Mouse (Mus musculus) layer of hippocampus, postnatal 10 days (tissue): Measurements from ENCODE around the gene Eps15l1. TPM values are rescaled to one million over a fixed set of nuclear protein-coding genes. Genes with fewer than 3 reads are reported as not detected.

Source experiments
- DNase-seq, 2 experiments: peaks; one replicate each; pipeline ENCODE4 v3.0.0; 2021; ENCODE audit warnings: low spot score in 2 of 2
- total RNA-seq, 2 experiments: library from RNA; stranded (reverse); gene quantifications; 2 replicates each; pipeline ENCODE4 v1.2.3; 2021

Gene Eps15l1
- total RNA-seq, 2 experiments from 2014 or later = 73.3 to 73.5 TPM

- no peak for DNase-seq
These were observed 6.0 kb downstream of the Eps15l1 start for GRCm38 (mm10) chr8:72415252-72415651.

- DNase-seq = no peak
These were observed 7.4 kb downstream of the Eps15l1 start for GRCm38 (mm10) chr8:72413839-72414238.

DNA sequence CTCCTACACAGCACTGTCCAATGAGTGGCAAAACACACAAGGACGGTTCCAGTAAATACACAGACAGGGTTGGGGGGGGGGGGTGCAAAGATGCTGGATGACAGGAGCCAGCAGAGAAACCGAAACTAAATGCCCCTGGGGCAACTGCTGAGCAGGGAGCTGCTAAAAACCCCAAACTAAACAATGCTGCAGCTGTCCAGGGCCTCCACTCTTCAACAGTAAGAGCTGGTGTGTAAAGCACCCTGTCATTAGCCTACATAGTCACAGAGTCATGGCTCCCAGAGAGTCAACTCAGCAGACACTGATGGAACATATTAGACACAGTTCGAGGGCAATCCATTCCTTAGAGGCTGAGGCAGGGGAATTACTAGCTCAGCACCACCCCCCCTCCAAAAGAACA, 11.8 kb downstream of the Eps15l1 start:
- no peak for DNase-seq

- DNase-seq = no peak
These were observed 13.4 kb downstream of the Eps15l1 start for GRCm38 (mm10) chr8:72407878-72408277.

GRCm38 (mm10) chr8:72402981-72403380, 18.3 kb downstream of the Eps15l1 start:
- no peak for DNase-seq

DNA sequence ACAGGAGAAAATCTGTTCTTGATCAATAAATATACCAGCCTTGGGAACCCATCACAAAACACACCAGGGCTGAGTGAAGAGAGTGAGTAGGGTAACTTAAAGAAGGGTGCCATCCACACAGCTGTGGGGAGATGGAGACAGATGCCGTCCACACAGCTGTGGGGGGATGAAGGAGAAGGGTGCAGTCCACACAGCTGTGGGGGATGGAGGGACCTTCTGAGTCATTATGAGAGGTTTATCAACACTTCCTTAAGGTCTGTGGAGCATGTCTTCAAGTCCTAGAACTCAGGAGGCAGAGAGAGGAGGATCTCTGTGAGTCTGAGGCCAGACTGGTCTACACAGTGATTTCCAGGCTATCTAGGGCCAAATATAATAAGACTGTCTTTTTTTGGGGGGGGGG, 19.9 kb downstream of the Eps15l1 start:
- DNase-seq = no peak

DNA sequence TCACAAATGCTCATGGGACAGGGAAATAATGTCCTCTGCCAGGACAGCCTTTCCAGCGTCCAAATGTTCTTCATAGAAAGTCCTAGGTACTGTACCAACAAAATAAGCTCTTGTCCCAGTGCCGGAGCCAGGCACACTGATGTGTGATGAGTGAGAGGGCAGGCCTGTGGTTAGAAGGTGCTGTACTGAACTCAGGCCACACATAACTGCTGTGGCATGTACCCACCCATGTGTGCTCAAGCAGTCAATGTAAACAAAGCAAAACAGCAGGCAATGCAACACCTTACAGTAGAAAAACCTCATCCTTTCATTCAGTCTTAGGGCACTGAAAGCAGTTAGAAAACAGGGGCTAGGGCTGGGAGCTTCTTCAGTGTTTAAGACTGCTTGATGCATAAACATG, 35.5 kb downstream of the Eps15l1 start:
- no peak for DNase-seq

DNA sequence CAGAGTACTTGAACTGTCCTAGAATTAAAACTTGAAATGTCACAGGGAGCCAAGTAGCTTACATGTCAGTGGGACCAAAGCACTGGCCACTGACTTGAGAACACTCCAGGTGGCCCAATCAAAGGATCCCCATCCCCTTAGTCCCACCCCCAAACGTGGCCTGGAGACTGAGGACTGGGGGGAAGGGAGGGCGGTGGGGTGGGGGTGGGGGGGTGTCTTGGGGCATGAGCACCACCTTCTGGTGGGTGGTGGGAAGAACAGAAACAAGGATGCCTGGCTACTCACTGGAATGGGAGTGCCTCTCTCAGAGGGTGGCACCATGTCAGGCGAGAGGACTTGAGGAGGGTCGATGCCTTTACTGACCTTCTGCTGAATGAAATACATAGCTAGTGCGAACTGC, 38.9 kb downstream of the Eps15l1 start:
- DNase-seq = peak in 1 of 2 experiments; percentile 22

DNA sequence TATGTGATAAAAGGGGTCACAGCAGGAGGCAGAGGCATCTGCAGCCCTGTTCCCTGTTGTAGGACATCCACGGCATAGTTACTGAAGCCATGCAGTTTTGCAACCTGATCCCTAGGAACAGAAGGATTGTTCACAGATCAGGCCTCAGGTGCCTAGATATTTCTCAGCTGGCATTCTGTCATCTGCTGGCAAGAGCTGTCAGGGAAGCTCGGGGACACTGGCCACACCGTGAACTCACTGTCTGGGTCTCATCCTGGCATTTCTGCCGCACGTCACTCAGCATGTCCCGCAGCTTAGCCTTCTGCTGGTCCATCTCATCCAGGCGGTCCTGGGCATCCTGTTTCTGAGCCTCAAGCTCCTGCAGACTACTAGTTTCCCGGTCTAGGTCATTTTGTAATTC, 40.6 kb downstream of the Eps15l1 start:
- DNase-seq = no peak

GRCm38 (mm10) chr8:72376900-72377299, 44.4 kb downstream of the Eps15l1 start:
- no peak for DNase-seq

- DNase-seq = no peak
These were observed 45.0 kb downstream of the Eps15l1 start for GRCm38 (mm10) chr8:72376309-72376708.

- no peak for DNase-seq
These were observed 46.1 kb downstream of the Eps15l1 start for GRCm38 (mm10) chr8:72375161-72375560.

DNA sequence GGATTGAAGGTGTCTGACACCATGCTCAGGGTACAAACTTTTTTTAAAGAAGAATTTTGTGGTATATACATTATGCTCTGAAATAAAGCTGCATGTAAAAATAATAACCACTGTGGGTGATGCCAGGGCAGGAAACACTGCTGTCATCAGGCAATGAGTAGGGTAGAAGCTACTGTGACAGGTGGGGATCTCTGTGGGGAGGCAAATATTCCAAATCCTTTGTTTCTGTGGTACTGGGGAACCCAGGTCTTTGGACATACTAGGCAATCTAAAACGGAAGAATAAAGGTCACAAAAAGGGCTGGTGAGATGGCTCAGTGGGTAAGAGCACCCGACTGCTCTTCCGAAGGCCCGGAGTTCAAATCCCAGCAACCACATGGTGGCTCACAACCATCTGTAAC, 48.9 kb downstream of the Eps15l1 start:
- no peak for DNase-seq

GRCm38 (mm10) chr8:72371356-72371755, 49.9 kb downstream of the Eps15l1 start:
- no peak for DNase-seq

- no peak for DNase-seq
These were observed 54.8 kb downstream of the Eps15l1 start for GRCm38 (mm10) chr8:72366435-72366834.

DNA sequence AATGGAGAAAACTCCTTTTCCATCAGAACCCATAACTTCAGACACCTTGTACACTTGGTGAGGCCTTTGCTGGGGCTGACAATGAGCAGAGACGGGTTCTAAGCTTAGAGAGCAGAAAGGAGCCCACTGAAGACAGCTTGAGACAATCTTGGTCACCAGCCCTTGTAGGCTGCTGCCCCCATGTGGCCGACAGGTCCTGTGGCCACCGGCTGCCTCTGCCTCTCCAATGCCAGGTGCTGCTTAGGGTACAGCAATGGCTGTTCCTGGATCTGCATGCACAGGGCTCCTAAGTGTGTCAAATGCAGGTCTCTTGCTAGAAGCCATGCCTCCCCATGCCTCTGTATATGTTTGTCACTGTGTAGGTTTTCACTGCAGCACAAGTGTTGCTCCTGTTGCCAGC, 55.4 kb downstream of the Eps15l1 start:
- peak; percentile 74 to 82 for DNase-seq

DNA sequence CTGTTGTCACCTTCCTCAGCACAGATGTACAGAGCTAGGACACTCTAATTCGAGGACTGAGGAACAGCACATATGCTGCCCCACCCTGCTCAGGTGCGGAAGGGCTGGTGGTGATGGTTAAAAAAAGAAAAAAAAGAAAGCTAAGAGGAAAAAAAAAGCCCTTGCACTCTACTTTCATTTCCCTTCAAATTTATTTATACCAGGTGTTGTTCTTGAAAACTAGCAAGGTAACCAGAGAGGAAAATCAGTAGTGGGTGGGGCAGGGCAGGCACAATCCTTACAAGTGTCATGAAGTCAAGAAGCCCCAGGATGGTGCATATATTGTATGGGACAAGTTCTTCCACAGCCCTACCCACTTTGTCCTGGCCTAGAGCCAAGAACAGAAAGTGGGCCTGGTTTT, 56.2 kb downstream of the Eps15l1 start:
- DNase-seq = no peak

DNA sequence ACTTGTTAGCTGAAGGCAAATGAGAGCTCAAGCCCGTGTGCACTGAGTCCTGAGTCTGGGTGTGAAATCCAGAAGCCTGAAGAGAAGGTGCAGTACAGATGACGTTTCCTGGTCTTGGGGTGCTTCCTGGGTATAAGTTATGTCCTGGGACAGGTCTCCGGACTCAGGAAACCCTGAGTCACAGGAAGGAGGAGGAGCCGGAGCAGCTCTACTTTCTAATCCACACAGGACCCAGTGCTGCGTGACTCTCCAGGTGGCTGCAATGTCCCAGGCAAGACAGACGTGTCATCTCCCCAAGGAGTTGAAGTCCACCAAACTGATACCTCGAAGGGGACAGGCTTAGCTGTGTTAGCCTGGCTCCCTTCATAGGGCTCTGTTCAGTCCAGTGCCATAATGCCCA, 57.8 kb downstream of the Eps15l1 start:
- DNase-seq = no peak

- no peak for DNase-seq
These were observed 58.5 kb downstream of the Eps15l1 start for GRCm38 (mm10) chr8:72362754-72363153.

DNA sequence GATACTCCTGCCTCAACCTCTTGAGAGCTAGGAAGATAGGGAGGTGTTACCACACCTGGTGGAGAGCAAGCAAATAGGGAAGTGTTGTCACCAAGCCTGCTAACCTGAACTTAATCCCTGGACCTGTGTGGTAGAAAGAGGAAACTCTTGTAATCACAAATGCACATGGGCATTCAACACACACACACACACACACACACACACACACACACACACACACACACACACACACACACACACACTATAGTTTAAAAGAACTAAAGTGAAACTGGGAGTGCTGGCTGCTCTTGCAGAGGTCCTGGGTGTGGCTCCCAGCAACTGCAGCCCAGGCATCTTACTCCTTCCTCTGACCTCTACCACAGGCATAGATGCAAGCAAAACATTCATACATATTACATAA, 61.1 kb downstream of the Eps15l1 start:
- DNase-seq = no peak

GRCm38 (mm10) chr8:72356593-72356992, 64.7 kb downstream of the Eps15l1 start:
- no peak for DNase-seq

- no peak for DNase-seq
These were observed 67.0 kb downstream of the Eps15l1 start for GRCm38 (mm10) chr8:72354272-72354671.

DNA sequence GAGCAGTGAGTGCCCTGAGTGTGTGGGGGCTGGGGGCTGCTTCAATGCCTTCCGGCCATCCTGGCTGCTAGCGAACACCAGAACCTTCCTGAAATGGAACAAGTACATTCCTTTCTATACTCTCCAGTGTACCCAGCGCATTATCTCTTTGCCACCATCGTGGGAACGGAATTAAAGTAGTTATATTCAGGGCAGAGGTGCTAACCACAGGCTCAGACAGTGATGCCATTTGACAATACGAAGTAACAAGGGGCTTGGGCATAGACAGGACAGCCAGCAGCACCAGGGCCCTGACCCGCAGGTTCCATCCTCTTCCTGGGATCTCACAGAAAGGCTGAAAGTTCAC, 67.6 kb downstream of the Eps15l1 start:
- no peak for DNase-seq

DNA sequence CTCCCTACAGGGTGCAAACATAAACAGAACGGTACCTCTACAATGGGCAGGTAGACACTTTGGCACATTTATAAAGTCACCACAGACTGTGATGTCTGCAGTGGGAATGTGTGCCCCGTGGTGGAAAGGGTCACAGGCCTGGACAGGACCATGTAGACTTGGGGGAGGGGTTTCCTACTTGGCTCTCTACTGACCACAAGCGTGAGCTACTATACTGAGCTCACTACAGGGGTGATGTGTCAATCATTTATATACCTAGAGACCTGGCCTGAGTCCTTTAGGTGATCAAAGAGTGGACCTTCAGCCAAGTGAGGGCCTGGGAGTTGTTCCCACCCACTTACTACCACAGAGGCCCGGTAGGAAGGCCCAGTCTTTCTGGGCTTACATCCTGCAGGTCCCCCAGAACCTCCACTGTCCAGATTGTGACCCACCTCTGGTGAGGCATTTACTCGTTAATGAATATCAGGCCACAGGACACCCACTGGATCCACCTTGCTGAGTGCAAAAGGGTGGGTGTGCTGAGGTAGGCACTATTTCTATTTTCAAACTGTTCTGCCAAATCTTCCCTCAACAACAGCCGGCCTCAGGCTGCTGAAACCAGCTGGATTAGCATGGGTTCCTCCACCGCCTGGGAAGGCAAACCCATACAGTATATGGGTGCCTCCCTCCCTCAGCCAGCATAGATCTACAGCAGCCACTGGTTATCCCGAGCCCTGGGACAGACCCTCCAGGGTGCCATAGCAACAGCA, 68.1 kb downstream of the Eps15l1 start:
- no peak for DNase-seq
